Mouse (Mus musculus) kidney, postnatal 10 days (tissue): ENCODE measurements around the gene Bex4.
"Not testable (repeated sequence)": the region's sequence is repeated elsewhere in the genome, so short reads cannot be mapped to it uniquely, and the experiment has no call there.

Experiments used
- DNase-seq: peaks from one replicate; pipeline ENCODE4 v3.0.0; 2021; ENCODE audit warnings: mixed read lengths

The Bex4 gene

DNA sequence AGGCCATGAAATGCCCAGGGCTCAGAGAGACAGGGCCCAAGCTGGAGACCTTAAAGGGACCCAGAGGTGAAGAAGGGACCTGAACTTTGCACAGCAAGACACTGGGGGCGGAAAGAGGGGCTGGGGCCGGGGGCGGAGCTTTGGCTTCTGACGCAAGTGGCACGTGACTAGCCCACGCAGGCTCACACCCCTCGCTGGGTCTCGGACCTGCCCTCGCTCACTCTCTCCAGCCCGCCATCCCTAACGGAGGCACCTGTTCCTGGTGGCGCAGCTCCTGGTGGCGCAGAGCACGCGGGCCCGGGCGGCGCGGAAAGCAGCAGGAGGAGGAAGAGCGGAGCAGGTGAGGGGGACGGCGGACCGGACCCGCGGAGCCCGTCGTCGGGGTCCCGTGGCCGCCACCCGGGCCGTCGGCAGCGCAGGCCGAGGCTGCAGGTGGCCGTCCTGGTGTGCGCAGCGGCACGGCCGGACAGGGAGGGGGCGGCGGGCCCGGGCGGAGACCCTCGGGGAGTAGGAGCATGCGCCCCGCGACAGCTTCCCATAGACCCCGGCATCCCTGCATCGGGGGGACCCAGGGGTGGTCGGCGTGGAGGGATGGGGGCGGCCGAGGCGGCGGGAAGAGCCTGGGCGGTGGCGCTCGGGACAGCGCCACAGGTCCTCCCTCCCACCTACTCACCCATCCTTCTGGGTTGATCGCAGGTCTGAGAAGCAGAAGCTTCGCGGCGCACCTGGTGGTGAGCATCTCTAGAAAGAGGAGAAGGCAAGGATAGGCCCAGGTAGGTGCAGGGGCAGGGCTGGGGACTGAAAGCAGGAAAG lies at the start of gene Bex4:
Gene Bex4 (plus strand): TSS at position 170 of the 813 bp plus-strand sequence.
- not testable (repeated sequence) for DNase-seq

- DNase-seq, result no peak
These were observed 46.1 kb upstream of the Bex4 start for GRCm38 (mm10) chrX:136092497-136093279.

GRCm38 (mm10) chrX:136094421-136094820 lies 44.4 kb upstream of the Bex4 start:
- DNase-seq, result no peak

DNA sequence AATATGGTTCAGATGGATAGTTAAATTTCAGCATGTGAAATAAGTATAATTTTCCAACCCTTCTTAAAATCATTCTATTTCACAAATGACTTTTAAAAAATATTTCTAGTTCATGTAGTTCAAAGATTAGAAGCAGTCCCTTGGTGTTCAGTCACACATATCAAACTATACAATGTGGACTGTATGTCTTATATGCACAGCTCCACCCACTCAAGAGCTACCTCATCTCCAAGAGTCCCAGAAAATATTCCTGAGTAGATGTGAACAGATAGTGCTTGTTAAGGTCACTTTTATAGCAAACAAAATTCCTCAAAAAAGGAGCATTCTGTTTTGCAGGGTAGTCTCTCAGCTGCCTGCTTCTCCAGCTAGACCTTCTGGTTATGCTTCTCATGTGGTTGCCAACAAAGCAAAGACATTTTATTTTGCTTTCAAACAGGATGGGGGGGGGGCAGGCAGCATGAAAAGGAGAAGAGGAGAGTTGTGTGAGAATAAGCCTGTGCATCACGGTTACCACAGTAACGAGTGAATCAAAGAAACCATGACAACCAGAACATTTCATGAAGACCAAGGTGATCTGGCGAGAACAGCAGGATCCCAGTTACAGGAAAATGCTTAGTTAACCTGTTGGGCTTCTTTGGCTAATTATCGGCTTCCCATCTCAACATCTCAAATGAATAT lies 34.6 kb upstream of the Bex4 start:
- no peak for DNase-seq

- no peak for DNase-seq
These were observed 34.1 kb upstream of the Bex4 start for GRCm38 (mm10) chrX:136104724-136105088.

DNA sequence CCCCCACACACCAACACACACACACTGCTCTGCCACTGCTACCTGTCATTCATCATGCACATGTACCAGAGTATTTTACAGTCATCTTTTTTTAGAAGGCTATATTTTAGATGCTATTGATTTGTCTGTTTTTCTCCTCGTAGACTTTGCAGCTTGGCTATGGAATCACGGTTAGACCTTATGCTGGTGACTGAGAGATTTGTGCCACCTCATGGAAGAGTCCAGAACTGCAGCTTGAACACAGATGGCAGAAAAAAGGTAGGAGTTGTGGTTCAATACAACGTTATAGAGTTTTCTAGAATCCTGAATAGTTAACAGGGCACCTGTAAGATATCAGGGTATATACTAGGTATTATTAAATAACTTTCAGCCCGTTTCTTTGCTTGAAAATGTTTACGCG lies 30.9 kb upstream of the Bex4 start:
- peak; percentile 47 for DNase-seq

- no peak for DNase-seq
These were observed 23.8 kb upstream of the Bex4 start for GRCm38 (mm10) chrX:136115015-136115414.

GRCm38 (mm10) chrX:136115419-136115961 lies 23.3 kb upstream of the Bex4 start:
- peak; percentile 30 for DNase-seq

GRCm38 (mm10) chrX:136127038-136127743 lies 11.6 kb upstream of the Bex4 start:
- DNase-seq, result peak; percentile 6

- DNase-seq, result peak; percentile 58
These were observed 11.1 kb upstream of the Bex4 start for GRCm38 (mm10) chrX:136127744-136128064.

DNA sequence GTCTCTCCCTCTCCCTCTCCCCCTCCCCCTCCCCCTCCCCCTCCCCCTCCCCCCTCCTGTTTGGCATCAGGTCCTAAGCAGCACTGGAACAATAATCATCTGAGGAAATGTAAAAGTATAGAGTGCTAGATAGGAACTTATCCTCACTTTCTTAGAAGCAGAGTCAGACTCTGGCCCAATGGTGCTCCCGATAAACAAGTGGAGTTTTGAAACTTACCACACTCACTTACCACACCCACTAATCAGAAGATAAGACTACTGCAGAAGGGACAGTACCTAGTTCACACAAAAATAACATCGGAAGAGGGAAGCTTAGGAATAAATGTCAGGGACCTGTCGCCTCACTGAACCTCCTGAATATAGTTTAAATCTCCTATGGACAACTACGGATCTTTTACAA lies 3.2 kb upstream of the Bex4 start:
- no peak for DNase-seq

DNA sequence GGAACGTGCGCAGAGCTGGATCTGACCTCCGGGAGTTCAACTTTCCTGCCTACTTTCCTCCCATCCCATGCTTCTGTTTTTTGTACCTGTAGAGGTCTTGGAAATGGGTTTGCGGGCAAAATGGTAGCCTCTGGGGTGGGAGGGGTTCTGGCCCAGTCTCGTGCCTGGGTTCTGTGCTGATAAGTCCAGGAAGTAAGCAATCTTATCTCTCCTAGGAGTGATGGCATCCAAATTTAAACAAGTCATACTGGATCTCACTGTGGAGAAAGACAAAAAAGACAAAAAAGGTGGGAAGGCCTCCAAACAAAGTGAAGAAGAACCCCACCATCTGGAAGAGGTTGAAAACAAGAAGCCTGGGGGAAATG lies 826 bp downstream of the Bex4 start:
- not testable (repeated sequence) for DNase-seq

DNA sequence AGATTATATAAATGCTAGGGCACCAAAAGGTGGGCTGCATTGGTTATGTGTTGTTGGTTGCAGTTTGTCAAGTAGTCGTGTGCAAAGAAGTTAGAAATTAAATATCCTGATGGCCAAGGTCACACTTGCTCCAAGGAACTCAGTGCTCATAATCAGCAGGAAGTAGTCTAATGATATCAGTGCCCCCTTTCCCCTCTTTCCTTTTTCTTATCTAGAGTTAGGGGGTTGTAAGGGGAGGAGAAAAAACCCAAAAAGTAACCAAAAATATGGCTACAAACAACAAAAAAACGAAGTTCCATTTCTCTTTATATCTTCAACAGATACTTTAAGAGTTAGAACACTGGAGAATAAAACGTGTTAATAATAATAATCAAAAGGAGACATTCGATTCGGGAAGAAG lies 2.6 kb downstream of the Bex4 start:
- no peak for DNase-seq

DNA sequence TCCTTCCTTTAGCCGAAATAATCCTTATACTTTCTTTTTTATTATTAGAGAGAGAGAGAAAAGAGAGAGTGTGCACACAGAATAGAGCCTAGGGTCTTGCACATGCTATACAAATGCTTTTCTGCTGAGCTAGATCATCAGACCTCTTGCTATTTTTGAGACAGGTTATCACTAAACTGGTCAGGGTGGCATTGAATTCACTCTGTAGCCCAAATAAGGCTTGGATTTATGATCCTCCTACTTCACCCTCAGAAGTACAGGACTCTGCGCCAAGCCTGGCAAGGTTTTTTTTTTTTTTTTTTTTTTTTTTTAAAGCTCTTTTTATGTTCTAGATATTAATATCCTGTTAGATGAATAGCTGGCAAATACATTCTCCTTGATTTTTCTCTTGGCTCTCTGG lies 4.9 kb downstream of the Bex4 start:
- DNase-seq, result no peak

DNA sequence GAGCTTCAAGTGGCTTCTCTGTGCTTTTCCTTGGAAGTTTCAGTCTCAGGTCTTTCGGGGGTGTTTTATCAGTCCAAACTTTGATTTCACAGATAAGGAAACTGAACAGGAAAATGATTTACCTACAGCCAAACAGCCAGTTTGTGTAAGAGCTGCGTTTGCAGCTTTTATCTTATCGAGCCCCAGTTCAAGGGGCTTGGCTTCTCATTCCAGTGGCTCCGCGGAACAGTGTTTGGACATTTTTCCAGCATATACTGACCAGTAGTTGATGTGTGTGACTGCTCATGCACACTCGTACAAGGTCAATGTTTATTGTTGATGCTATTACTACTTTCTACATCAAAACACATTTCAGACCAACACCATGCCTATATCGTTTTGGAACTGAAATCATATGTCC lies 5.4 kb downstream of the Bex4 start:
- DNase-seq, result no peak

DNA sequence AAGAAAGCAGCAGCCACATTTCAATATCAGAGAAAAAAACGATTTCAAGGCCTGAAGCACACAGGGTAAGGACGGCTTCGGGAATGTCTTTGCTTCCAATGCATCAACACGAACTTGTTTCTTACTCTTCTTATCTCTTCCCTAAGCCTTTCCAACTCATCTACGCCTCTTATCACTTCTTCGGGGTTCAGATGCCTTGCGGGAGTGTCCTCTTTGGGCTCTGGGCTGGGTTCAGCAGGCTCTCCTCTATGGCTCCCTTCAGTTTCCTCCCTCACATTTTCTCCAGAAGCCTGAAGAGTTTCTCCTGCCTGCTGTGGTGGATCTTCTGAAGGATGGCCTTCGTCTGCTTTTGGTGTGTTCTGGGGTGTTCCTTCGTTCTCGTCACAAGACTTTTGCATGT lies 31.8 kb downstream of the Bex4 start:
- DNase-seq, result no peak

GRCm38 (mm10) chrX:136171189-136172117 lies 32.7 kb downstream of the Bex4 start:
- DNase-seq, result peak; percentile 76

DNA sequence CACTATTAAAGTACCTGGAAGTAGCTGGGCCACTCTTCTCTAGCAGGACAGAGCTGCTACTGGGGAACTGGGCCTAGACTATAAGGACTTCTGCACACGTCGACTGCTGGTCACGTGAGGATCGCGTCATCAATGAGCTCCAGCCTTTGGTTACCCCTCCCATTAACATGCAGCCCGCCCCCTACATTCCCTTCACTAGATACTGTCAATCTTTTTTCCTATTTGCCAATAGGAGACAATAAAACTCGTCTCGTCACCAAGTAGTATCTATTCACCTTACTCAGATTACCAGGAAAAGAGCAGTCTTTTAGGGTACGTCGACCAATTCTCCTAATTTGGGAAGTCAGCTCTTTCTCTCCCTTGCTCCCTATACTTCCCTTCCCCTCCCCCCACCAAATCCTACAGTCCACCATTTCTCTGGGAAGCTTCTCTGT lies 33.3 kb downstream of the Bex4 start, which contains the start of gene Tceal8:
Gene Tceal8 (minus strand): TSS at position 225 of the 434 bp plus-strand sequence.
- DNase-seq, result peak; percentile 88

GRCm38 (mm10) chrX:136172786-136173185 lies 34.0 kb downstream of the Bex4 start:
- DNase-seq, result peak; percentile 10

- peak; percentile 6 for DNase-seq
These were observed 42.2 kb downstream of the Bex4 start for GRCm38 (mm10) chrX:136180897-136181553.

GRCm38 (mm10) chrX:136183107-136183506 lies 44.3 kb downstream of the Bex4 start:
- no peak for DNase-seq
